Mouse (Mus musculus): ENCODE measurements around the gene Epha2.

The Epha2 gene

DNA sequence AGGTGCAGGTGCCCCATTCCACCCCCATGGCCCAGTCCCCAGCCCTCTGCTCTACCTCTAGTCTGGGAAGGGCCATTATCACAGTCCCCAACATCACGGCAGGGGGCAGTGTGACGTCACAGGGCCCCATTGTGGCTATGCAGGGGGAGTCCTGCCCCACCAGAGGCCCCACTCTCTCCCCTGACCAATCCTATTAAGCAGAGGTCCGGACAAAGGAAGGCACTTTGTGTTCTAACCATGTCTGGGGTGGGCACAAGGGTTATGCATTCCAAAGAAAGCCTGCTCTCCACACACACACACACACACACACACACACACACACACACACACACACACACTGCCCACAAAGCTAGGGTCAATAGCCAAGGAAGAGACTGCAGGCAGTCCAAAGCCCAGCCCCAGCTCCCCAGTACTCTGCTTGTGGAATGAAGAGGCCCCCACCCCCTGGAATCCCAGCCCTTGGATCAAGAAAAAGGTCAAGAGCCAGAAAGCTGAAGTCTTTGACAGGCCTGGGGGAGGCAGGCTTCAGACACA, 34.3 kb downstream of the Epha2 start:
- DNase-seq, result no peak

DNA sequence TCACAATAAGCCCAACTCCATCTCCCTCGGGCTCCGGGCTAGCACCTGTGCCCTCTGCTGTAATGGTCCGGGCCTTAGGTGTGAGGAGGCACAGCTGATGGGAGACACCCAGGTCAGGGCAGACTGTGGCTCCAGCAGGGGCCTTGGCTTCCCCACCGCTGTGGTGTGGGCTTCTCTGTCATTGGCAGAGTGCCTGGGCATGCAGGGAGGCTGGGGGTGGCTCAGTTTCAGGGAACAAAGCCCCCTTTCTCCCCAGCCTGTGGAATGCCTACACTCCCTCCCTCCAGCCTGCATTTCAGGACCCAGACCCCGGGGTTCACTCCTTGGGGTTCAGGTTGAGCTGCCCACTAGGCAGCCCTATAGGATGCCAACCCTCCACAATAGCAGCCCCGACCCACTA, 35.2 kb downstream of the Epha2 start:
- no peak for DNase-seq

DNA sequence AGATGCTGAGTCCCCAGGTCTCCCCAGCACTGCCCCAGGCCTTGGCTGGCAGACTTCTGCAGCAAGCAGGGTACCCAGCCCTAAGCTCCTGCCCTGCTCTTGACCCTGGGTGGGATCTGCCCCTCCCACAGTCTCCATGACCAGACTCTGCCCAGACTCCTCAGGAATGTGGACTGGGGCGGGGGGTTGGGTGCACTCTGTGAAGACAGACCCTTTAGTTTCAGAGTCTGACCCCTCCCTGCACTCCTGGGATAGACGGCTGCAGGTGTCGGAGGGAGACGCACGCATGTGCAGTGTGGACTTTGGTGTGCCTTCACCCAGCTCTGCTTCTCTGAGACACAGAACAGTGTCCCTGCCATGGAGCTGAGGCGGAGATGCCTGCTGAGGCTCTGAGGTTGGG, 36.9 kb downstream of the Epha2 start:
- DNase-seq, result no peak

- DNase-seq, result no peak
Observed at GRCm38 (mm10) chr4:141338853-141339252, 37.8 kb downstream of the Epha2 start.

DNA sequence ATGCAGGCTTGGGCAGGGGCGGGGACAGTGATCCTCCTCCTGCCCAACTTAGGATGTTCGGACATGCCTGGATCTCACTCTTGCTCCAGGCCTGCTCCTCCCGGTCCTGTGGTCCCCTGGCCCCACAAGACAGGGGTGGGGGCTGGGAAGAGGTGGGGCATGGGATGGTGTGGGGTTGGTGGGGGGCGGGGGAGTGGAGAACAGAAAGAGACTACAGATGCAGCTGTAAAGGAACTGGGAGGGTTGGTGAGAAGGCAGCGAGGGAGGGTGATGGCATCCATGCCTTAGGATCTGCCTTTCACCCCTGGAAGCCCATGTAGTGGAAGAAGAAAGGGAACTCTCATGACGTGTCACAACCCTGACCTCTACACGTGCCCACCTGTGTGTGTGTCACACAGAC, 40.4 kb downstream of the Epha2 start:
- DNase-seq, result no peak

GRCm38 (mm10) chr4:141343515-141343914, 42.5 kb downstream of the Epha2 start:
- DNase-seq, result no peak

GRCm38 (mm10) chr4:141345219-141345618, 44.2 kb downstream of the Epha2 start:
- DNase-seq, result no peak

GRCm38 (mm10) chr4:141347365-141347797, 46.3 kb downstream of the Epha2 start:
- no peak for DNase-seq

DNA sequence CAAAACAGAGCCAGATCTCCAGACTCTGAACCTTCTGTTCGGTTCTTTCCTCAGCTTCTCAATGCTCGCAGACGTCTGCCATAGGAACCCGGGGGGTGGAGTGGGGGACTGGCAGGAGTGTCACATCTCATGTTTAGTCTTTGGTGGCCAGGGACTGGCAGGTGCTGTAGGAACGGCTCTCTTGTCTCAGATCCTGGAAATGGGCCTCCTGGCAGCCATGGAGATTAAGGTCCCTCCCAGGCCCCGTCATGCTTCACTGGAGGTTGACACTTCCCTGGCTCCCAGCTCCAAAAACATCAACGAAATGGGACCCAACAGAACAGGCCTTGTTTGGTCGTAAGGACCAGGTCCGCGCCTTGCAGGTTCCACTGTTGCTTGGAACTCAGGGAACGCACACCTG, 47.6 kb downstream of the Epha2 start:
- no peak for DNase-seq

DNA sequence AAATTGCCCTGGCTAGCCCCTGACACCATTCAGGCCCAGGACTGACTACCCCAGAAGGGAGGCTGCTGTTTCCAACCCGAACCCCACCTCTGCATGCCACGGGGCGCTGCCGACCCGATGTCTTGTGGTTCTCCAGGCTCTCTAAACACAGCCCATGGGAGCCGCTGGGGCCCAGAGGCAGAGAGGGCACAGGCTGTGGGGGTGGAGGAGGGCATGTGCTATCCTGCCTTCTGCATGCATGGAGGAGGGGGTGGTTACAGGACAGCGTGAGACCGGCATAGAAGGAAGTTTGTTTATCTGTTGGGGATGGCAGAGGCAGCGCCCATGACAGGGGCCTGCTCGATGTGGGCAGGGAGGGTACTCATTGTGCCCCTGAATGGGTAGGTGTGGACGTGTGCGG, 49.0 kb downstream of the Epha2 start:
- no peak for DNase-seq

DNA sequence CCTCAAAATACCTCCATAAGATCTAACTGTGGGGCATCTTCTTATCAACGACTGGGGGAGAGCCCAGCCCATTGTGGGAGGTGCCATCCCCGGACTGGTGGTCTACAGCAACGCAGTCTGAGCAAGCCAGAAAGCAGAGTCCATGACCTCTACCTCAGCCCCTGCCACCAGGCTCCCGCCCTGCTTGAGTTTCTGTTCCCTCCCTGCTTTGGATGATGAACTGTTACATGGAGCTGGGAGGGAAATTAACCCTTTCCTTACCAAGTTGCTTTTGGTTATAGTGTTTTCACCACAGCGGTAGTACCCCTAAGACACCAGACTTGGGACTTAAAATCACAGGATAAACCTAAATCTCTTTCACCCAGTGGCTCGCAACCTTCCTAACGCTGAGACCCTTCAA, 50.9 kb downstream of the Epha2 start:
- no peak for DNase-seq

- no peak for DNase-seq
Observed at GRCm38 (mm10) chr4:141352986-141353385, 51.9 kb downstream of the Epha2 start.

- no peak for DNase-seq
Observed at GRCm38 (mm10) chr4:141353868-141354267, 52.8 kb downstream of the Epha2 start.

- no peak for DNase-seq
Observed at GRCm38 (mm10) chr4:141357811-141358210, 56.8 kb downstream of the Epha2 start.

DNA sequence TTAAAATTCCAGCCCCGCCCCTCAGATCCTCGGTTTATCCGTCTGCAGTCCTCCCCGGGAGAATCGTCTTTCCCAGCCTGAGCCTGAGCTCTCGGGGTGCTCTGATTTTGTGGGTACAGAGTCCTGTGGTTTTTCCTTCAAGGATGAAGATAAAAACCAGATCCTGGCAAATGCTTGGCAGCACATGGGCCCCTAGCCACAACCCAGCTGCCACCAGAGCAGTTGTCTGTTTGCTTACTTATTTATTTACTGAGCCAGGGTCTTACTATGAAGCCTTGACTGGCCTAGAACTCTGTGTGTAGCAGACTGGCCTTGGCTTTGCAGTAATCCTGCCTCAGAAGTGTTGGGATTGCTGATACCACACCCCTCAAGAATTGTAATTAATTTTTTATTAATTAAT, 58.2 kb downstream of the Epha2 start:
- no peak for DNase-seq

DNA sequence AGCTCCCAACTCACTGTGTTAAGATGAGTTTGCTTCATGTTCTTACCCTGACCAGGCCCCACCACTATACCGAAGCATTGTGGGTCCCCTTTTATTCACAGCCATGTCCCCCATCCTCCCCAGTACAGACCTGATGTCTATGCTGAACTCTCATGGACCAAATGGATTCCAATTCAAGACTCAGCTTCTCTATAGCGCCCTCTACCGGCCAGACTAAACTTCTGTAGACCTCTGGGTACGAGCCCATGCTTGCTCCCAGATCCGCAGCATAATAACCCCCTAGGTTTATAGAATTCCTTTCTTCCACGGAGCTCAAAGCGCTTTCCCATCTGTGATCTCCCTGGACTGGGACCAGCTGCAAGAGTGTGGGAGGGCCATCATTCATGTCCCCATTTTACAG, 59.8 kb downstream of the Epha2 start:
- no peak for DNase-seq

- DNase-seq, result no peak
Observed at GRCm38 (mm10) chr4:141362937-141363548, 62.0 kb downstream of the Epha2 start.

- DNase-seq, result no peak
Observed at GRCm38 (mm10) chr4:141365126-141365525, 64.1 kb downstream of the Epha2 start.

DNA sequence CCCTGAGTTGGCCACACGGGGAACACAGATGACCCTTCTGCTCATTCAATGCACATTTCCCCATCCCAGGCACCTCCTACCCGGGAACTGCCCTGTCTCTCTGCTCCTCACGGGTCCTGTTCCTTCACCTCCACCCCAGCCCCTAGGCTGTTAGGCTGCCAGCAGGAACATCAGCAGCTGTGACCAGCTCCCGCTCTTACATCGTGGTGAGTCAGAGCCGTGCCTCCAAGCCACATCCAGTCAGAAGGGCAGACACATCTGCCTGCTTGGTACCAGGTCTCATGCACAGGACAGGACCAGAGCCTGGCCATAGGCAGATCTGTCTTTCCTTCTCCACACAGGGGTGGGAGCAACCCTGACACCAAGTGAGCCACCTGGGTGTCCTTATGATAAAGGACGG, 64.8 kb downstream of the Epha2 start:
- DNase-seq, result no peak

DNA sequence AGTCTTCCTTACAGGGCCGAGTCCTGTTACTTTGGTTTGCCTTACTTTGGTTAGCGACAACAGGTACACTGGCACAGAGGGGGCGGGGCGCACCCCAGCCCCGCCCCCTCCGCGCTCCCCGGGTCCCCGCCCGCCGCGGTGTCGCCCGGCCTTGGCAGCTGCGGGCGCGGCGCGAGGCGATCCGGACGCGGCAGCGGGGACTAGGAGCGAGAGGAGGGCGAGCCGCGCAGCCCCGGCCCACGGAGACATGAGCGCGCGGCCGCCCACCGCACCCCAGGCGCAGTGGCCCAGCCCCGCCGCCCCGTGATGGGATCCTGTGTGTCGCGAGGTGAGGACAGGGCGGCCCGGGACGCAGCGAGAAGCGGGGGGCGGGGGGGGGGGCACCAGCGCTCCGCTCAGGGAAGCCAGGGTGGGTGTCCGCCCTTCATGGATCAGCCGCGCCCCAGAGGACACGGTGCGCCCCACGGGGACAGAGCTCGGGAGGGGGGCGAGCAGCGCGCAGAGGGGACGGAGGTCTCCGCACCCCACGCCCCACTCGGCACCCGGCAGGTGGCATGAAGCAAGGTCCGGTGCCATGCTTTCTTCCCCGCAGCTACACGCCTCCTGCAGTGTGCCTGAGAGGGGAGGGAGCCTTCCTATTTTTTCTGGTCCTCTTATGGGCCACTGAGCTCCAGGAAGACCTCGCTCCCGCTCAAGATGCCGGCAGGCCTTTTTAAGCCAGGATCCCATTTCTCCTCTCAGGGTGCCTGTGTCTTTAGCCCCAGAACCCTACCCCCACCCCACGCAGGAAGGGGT, 67.2 kb downstream of the Epha2 start, which contains the start of gene Fam131c:
Gene Fam131c, plus strand, starts transcription at position 224 of the 795 bp plus-strand sequence.
- DNase-seq, result no peak

GRCm38 (mm10) chr4:141372426-141372825, 71.4 kb downstream of the Epha2 start:
- DNase-seq, result no peak

Data from thymus, adult 18-20 months (tissue).